Mouse (Mus musculus) midbrain, embryonic 16.5 days (tissue): ENCODE results near the gene H2-Ke6. TPM values are rescaled to one million over a fixed set of nuclear protein-coding genes. Genes with fewer than 3 reads are reported as not detected.

ENCODE experiments used
- ATAC-seq: fragments of 200-750 bp; cut with Nextera tagmentation; 2 replicates; pipeline ENCODE4 v1.8.0; 2017; ENCODE audit warnings: moderate TSS enrichment
- H3K27ac ChIP-seq: fragments of 300-500 bp; sonication (generic); 2 replicates; pipeline ENCODE4 v1.5.1; 2014; ENCODE audit warnings: mild to moderate bottlenecking, low read length, mixed read lengths
- H3K27me3 ChIP-seq: fragments of 300-500 bp; sonication (generic); 2 replicates; pipeline ENCODE4 v1.6.1; 2014; ENCODE audit warnings: low read depth, low read length, mixed read lengths; ENCODE audit not compliant: control insufficient read depth, insufficient read depth
- H3K36me3 ChIP-seq: fragments of 300-500 bp; sonication (generic); 2 replicates; pipeline ENCODE4 v1.6.1; 2014; ENCODE audit warnings: mild to moderate bottlenecking, low read length, moderate library complexity, mixed read lengths; ENCODE audit not compliant: control insufficient read depth, insufficient read depth
- H3K4me1 ChIP-seq: fragments of 300-500 bp; sonication (generic); 2 replicates; pipeline ENCODE4 v1.6.1; 2014; ENCODE audit warnings: mild to moderate bottlenecking, low read length, mixed read lengths; ENCODE audit not compliant: control insufficient read depth, insufficient read depth
- H3K4me2 ChIP-seq: fragments of 300-500 bp; sonication (generic); 2 replicates; pipeline ENCODE4 v1.6.1; 2014; ENCODE audit warnings: mild to moderate bottlenecking, low read length, mixed read lengths
- H3K4me3 ChIP-seq: fragments of 300-500 bp; sonication (generic); 2 replicates; pipeline ENCODE4 v1.5.1; 2014; ENCODE audit warnings: low read depth, mild to moderate bottlenecking, low read length, moderate library complexity, mixed read lengths
- H3K9ac ChIP-seq: fragments of 300-500 bp; sonication (generic); 2 replicates; pipeline ENCODE4 v1.6.1; 2014; ENCODE audit warnings: low read depth, low read length, mixed read lengths
- H3K9me3 ChIP-seq: fragments of 300-500 bp; sonication (generic); replicated peaks from 2 replicates; pipeline ENCODE4 v1.6.1; 2014; ENCODE audit warnings: mild to moderate bottlenecking, low read length, mixed read lengths; ENCODE audit not compliant: control insufficient read depth, poor library complexity, severe bottlenecking
- WGBS: fragments of 180-500 bp; shearing (Covaris S2); extraction: QIAGEN DNeasy Blood & Tissue Kit; methylation state at CpG from one replicate; pipeline ENCODE4 v1.1.7; 2014; 5-methylcytosine and 5-hydroxymethylcytosine counted together
- polyA plus RNA-seq: library from polyadenylated mRNA; unstranded; fragments of >200 nt; fragmentation: Nextera tagmentation; extraction: Ambion mirVana; gene quantifications from 2 replicates; pipeline ENCODE4 v1.2.1, GENCODE M21; 2015

Gene H2-Ke6
- polyA plus RNA-seq, 1 experiment from 2014 or later: 61.3 TPM

GRCm38 (mm10) chr17:34026917-34027655 lies 774 bp downstream of the H2-Ke6 start:
- H3K4me3 ChIP-seq: peak overlapping the region; percentile 54
- H3K9ac ChIP-seq: peak overlapping the region; percentile 81
- peak overlapping the region; percentile 97 for H3K4me2 ChIP-seq
- no peak for ATAC-seq
- H3K36me3 ChIP-seq: peaks cover 8% of the 10 kb centered on the region
- WGBS: 3% methylated on average over 34 of the region's 36 CpGs
- no peaks in the 10 kb centered on the region for H3K27me3 ChIP-seq
- peaks cover 58% of the 10 kb centered on the region for H3K4me1 ChIP-seq
- H3K9me3 ChIP-seq: no peaks in the 10 kb centered on the region
- peak overlapping the region; percentile 78 for H3K27ac ChIP-seq

- no peak for ATAC-seq
- H3K4me1 ChIP-seq: peaks cover 58% of the 10 kb centered on the region
- 14% methylated on average over 2 of the region's 2 CpGs for WGBS
- H3K27ac ChIP-seq: peak overlapping the region; percentile 76
- peak overlapping the region; percentile 97 for H3K4me2 ChIP-seq
- H3K27me3 ChIP-seq: no peaks in the 10 kb centered on the region
- H3K4me3 ChIP-seq: peak overlapping the region; percentile 14; the same call in 1 of the 2 replicates
- no peaks in the 10 kb centered on the region for H3K9me3 ChIP-seq
- peak overlapping the region; percentile 92; the same call in 1 of the 2 replicates for H3K9ac ChIP-seq
- H3K36me3 ChIP-seq: peaks cover 13% of the 10 kb centered on the region
These were observed 1.6 kb downstream of the H2-Ke6 start for GRCm38 (mm10) chr17:34026221-34026620.

DNA sequence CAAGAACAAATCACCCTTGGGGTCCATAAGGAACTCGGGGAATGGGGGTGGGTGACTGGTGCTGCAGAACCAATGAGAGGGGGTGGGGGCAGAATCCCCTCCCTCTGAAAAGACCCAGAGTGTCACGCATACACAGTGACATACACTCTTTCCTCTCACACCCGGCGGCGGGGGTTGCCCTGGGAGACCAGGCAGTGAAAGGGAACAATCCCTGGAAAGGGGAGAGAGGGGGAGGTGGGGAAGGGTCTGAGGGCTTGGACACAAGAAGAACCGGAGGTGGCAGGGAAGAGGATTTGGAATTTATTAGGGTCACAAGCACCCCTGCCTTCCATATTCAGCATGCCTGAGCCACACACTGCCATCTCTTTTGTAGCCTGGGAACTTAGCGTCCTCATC lies 2.1 kb downstream of the H2-Ke6 start:
- H3K4me3 ChIP-seq: peak overlapping the region; percentile 92
- peaks cover 57% of the 10 kb centered on the region for H3K4me1 ChIP-seq
- no peaks in the 10 kb centered on the region for H3K27me3 ChIP-seq
- peak overlapping the region; percentile 97 for H3K4me2 ChIP-seq
- peak overlapping the region; percentile 99 for H3K27ac ChIP-seq
- H3K36me3 ChIP-seq: peaks cover 14% of the 10 kb centered on the region
- peak overlapping the region; percentile 92 for H3K9ac ChIP-seq
- peak; percentile 1; the same call in 1 of the 2 replicates for ATAC-seq
- H3K9me3 ChIP-seq: no peaks in the 10 kb centered on the region
- 1% methylated on average over 7 of the region's 7 CpGs for WGBS

GRCm38 (mm10) chr17:34024861-34025755 lies 2.8 kb downstream of the H2-Ke6 start:
- peak; percentile 2 for ATAC-seq
- Histone ChIP-seq H3K9me3 (no peaks in the 10 kb centered on the region), H3K9ac (peak overlapping the region; percentile 92), H3K4me3 (peak overlapping the region; percentile 92), H3K4me1 (peaks cover 50% of the 10 kb centered on the region), H3K27me3 (no peaks in the 10 kb centered on the region), H3K36me3 (peaks cover 16% of the 10 kb centered on the region), H3K4me2 (peak overlapping the region; percentile 97), H3K27ac (peak overlapping the region; percentile 99)
- under 1% methylated on average over 56 of the region's 57 CpGs for WGBS

DNA sequence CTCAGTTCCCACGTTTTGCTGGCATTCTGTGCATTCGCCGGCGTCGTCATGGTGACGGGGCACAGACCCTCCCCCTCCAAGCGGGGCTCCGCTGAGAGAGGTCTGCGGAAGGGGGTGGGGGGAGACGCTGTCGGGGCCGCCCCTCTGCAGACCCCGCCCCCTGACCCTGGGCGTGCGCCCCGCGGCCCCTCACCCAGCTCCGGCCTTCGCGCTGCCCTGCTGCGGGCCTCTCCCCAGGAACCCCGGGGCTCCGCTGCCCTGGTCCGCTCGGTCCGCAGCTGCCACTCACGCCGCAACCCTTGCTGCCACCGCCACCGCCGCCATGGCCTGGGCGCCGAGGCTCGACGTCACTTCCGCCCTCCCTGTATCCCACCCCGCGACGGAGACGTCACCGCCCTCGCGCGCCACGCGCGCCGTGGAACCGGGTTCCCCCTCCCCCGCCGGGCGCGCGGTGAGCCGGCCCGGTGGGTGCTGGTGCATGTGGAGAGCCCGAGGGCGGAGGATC lies 3.5 kb downstream of the H2-Ke6 start, which contains the start of gene Ring1:
Ring1 (minus strand) TSS at position 364 of the 505 bp plus-strand sequence.
- H3K27ac ChIP-seq: peak within 1 kb of the TSS; percentile 99
- peaks cover 44% of the 10 kb centered on the region for H3K4me1 ChIP-seq
- no peaks in the 10 kb centered on the region for H3K27me3 ChIP-seq
- 1% methylated on average over 41 of the region's 58 CpGs for WGBS
- H3K4me2 ChIP-seq: peak within 1 kb of the TSS; percentile 97
- H3K4me3 ChIP-seq: peak within 1 kb of the TSS; percentile 92
- H3K36me3 ChIP-seq: peaks cover 13% of the 10 kb centered on the region
- H3K9me3 ChIP-seq: no peaks in the 10 kb centered on the region
- peak within 1 kb of the TSS; percentile 92 for H3K9ac ChIP-seq
- peak; percentile 79 for ATAC-seq

DNA sequence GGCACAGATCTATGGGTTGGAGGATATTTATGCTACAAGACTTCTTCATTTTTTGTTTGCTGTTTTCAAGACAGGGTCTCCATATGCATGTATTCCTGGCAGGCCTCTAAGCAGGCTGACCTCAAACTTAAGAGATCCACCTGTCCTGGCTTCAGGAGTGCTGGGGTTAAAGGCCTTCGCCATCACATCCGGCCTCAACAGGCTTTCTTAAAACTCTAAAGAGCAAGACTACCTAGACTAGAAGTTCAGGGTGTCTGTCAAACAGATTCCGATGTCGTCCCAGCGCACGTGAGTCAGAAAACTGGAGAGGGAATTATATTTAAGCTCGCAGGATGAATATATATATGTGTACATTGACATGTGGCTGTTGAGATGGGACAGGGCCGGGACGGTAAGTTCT lies 4.2 kb downstream of the H2-Ke6 start:
- WGBS: 56% methylated on average over 9 of the region's 9 CpGs
- no peaks in the 10 kb centered on the region for H3K27me3 ChIP-seq

DNA sequence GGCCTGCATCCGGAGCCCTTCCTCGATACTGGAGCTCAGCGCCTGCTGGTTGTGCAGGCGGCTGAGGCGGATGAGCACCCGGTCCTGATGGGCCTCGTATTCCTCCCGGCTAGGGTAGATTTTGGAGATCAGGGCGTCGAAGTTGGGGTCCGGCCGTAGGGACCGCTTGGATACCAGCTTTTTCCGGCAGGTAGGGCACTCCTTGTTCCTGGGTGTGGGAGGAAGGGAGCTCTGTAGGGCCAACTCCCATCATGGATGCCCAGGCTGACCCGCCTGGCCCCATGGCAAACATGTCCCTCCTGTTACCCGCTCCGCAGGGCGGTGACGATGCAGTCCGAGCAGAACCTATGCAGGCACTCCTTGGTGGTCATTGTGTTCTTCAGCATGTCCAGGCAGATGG lies 4.9 kb downstream of the H2-Ke6 start:
- peaks cover 33% of the 10 kb centered on the region for H3K4me1 ChIP-seq
- no peak overlapping the region for H3K4me3 ChIP-seq
- WGBS: 97% methylated on average over 20 of the region's 20 CpGs
- H3K4me2 ChIP-seq: no peak overlapping the region; the same call in 1 of the 2 replicates
- no peaks in the 10 kb centered on the region for H3K9me3 ChIP-seq
- H3K36me3 ChIP-seq: peaks cover 9% of the 10 kb centered on the region; the same call in 1 of the 2 replicates
- no peaks in the 10 kb centered on the region for H3K27me3 ChIP-seq
- no peak for ATAC-seq
- H3K9ac ChIP-seq: no peak overlapping the region
- H3K27ac ChIP-seq: no peak overlapping the region

More for the DNA sequence above, 4.2 kb downstream of the H2-Ke6 start:
- Histone ChIP-seq H3K9me3 (no peaks in the 10 kb centered on the region), H3K27ac (peak overlapping the region; percentile 99), H3K36me3 (peaks cover 11% of the 10 kb centered on the region), H3K4me2 (peak overlapping the region; percentile 97), H3K4me1 (peaks cover 39% of the 10 kb centered on the region), H3K9ac (peak overlapping the region; percentile 92), H3K4me3 (peak overlapping the region; percentile 92)
- no peak for ATAC-seq

GRCm38 (mm10) chr17:34022414-34022783 lies 5.5 kb downstream of the H2-Ke6 start:
- Histone ChIP-seq H3K27me3 (no peaks in the 10 kb centered on the region), H3K4me3 (no peak overlapping the region), H3K4me2 (no peak overlapping the region), H3K36me3 (peaks cover 9% of the 10 kb centered on the region; the same call in 1 of the 2 replicates), H3K9me3 (no peaks in the 10 kb centered on the region), H3K4me1 (peaks cover 32% of the 10 kb centered on the region), H3K9ac (no peak overlapping the region), H3K27ac (no peak overlapping the region)
- WGBS: 92% methylated on average over 13 of the region's 14 CpGs
- ATAC-seq: no peak
